Mouse (Mus musculus) heart, postnatal 0 days (tissue): Measurements from ENCODE around the gene Peak1. TPM values are rescaled to one million over a fixed set of nuclear protein-coding genes. Genes with fewer than 3 reads are reported as not detected.
A peak's percentile ranks its signal among the peaks of the same experiment; 100 is the strongest.

Experiments
- ATAC-seq: fragments of 200-750 bp; cut with Nextera tagmentation; 2 replicates; pipeline ENCODE4 v1.8.0; 2017; ENCODE audit warnings: low read depth, moderate number of reproducible peaks, moderate library complexity; ENCODE audit not compliant: insufficient read depth
- DNase-seq: peaks from one replicate; pipeline ENCODE4 v3.0.0-alpha.2; 2016; ENCODE audit warnings: low spot score
- H3K27ac ChIP-seq: fragments of 300-500 bp; sonication (generic); 2 replicates; pipeline ENCODE4 v1.5.1; 2014; ENCODE audit warnings: low read depth, mild to moderate bottlenecking
- H3K27me3 ChIP-seq: fragments of 300-500 bp; sonication (generic); 2 replicates; pipeline ENCODE4 v1.6.1; 2014; ENCODE audit warnings: low read length, mixed read lengths; ENCODE audit not compliant: control insufficient read depth, insufficient read depth
- H3K36me3 ChIP-seq: fragments of 300-500 bp; sonication (generic); replicated peaks from 2 replicates; pipeline ENCODE4 v1.6.1; 2014; ENCODE audit warnings: low read length, mixed read lengths; ENCODE audit not compliant: control insufficient read depth, insufficient read depth
- H3K4me1 ChIP-seq: fragments of 300-500 bp; sonication (generic); 2 replicates; pipeline ENCODE4 v1.6.1; 2014; ENCODE audit warnings: antibody characterized with exemption; ENCODE audit not compliant: control insufficient read depth, insufficient read depth
- H3K4me2 ChIP-seq: fragments of 300-500 bp; sonication (generic); 2 replicates; pipeline ENCODE4 v1.6.1; 2014; ENCODE audit warnings: low read depth, mild to moderate bottlenecking, low read length, moderate library complexity
- H3K4me3 ChIP-seq: fragments of 300-500 bp; sonication (generic); 2 replicates; pipeline ENCODE4 v1.5.1; 2014; ENCODE audit warnings: low read depth, low read length
- H3K9ac ChIP-seq: fragments of 300-500 bp; sonication (generic); replicated peaks from 2 replicates; pipeline ENCODE4 v1.6.1; 2014; ENCODE audit warnings: low read depth, low read length, mixed read lengths
- H3K9me3 ChIP-seq: fragments of 300-500 bp; sonication (generic); replicated peaks from 2 replicates; pipeline ENCODE4 v1.6.1; 2016; ENCODE audit warnings: low read length; ENCODE audit not compliant: control insufficient read depth
- CTCF ChIP-seq: IDR thresholded peaks from 2 replicates; pipeline ENCODE4 v1.5.1; 2016; ENCODE audit warnings: antibody characterized with exemption, control low read depth, low read depth
- EP300 ChIP-seq: IDR thresholded peaks from 2 replicates; pipeline ENCODE4 v1.6.1; 2016; ENCODE audit warnings: antibody characterized with exemption, low read depth
- WGBS: fragments of 180-500 bp; shearing (Covaris S2); extraction: QIAGEN DNeasy Blood & Tissue Kit; methylation state at CpG from one replicate; pipeline ENCODE4 v1.1.7; 2014; 5-methylcytosine and 5-hydroxymethylcytosine counted together
- polyA plus RNA-seq: library from polyadenylated mRNA; unstranded; fragments of >200 nt; fragmentation: Nextera tagmentation; extraction: Ambion mirVana; gene quantifications from 2 replicates; pipeline ENCODE4 v1.2.1, GENCODE M21; 2015
- total RNA-seq: library from RNA; depleted of rRNA; stranded (reverse); fragments of >200 nt; gene quantifications from 2 replicates; pipeline ENCODE4 v1.2.3, GENCODE M21; 2014; ENCODE audit warnings: low replicate concordance

Peak1 gene
- total and polyA plus RNA-seq, 2 experiments from 2014 or later, result 8.1 to 19.7 TPM

DNA sequence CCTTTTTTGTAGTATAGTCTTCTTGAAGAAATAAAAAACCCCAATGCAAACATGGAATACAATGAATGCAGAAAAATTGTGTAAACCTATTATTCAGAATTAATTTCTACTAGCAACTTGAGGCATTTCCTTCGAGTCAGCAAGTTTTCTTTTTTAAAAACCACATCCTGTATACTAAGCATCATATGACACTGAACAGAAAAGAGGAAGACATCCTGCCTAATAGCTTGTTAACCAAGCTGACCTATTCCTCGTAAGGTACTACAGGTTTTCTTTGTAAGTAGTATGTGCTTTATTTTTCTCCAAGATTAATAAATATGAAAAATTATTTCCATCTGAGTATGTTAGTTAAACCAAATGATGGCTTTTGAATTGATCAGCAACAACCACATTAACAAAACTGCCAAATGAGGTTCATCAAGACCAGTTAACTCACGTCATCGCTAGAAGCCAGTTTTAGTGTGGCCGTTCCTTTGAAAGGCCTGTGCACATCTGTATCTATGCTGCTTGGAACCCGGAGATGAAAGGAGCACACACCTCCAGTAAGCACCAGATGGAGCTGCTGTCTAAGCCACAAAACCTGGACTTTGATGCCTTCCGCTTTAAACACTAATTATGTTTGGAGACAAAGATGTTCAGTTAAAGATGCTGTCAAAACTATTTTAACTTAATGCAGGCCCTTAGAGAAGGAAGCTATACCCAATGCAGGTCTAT is 153.4 kb downstream of the Peak1 start:
- Histone ChIP-seq H3K4me2 (0 out of 2 replicates have a peak overlapping the region, but pooled peaks have one; percentile 8), H3K27me3 (no peaks in the 10 kb centered on the region), H3K27ac (peak overlapping the region; percentile 4; the same call in 1 of the 2 replicates), H3K36me3 (no peaks in the 10 kb centered on the region), H3K4me1 (peaks cover 27% of the 10 kb centered on the region; the same call in 1 of the 2 replicates), H3K9me3 (peaks cover 6% of the 10 kb centered on the region), H3K4me3 (no peak overlapping the region), H3K9ac (no peak overlapping the region)
- peak; percentile 60 for DNase-seq
- 42% methylated on average over 7 of the region's 7 CpGs for WGBS
- peak; percentile 50; the same call in 1 of the 2 replicates for ATAC-seq
- TF ChIP-seq EP300 (no peak), CTCF (peak; percentile 84)

DNA sequence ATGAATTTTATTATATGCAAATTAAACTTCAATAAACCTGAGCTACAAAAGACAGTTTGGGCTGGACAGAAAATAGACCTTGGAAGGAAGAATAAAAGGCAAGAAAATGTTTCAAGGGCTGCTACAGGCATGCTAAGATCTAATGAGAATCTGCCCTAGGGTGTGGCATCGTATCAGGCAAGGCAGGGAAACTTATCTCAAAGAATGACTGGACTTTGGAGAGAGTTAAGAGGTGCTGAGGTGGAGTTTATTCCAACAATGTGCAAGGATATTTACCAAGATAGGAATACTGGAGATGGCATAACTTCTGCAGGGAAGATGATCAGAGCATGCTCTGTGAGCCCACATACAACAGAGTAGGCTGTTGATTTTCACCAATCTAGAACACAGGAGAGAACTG is 154.8 kb downstream of the Peak1 start:
- ATAC-seq, result no peak; the same call in 1 of the 2 replicates
- H3K9ac ChIP-seq, result no peak overlapping the region
- no peak for DNase-seq
- peaks cover 6% of the 10 kb centered on the region for H3K9me3 ChIP-seq
- H3K4me2 ChIP-seq, result no peak overlapping the region
- no peak overlapping the region for H3K4me3 ChIP-seq
- H3K4me1 ChIP-seq, result peaks cover 31% of the 10 kb centered on the region; the same call in 1 of the 2 replicates
- WGBS, result 33% methylated on average over 1 of the region's 1 CpGs
- no peaks in the 10 kb centered on the region for H3K27me3 ChIP-seq
- H3K36me3 ChIP-seq, result peaks cover 9% of the 10 kb centered on the region; the same call in 1 of the 2 replicates
- no peak for TF ChIP-seq EP300
- TF ChIP-seq CTCF, result no peak
- no peak overlapping the region for H3K27ac ChIP-seq

DNA sequence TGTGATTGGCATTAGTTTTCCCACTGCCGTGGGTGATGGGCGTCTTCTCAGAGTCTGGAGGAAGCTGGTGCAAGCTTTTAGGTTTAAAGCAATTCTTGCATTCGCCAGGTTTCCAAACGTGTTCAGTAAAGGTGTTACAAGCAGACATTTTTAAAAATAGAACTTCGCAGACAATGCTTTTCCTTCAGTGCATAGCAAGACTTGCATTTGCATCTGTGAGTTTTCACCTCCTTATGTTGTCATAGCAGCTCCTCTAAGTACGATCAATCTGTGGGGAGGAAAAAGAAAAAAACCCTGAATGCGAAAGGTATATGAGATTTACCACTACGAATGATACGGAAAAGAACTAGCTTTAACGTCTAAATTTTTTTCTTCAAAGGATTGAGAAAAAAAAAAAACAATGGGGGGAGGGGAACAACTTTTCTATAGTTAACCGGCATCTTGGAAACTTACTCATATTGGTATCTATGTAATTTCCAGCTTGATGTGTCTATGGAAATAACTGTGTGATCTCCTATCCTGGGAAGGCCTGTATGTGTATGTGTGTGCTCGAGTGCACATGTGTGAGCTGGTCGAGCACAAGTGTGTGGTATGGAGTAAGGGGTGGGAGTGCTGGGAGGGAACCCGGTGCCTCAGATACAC is 157.3 kb downstream of the Peak1 start:
- no peak overlapping the region for H3K4me3 ChIP-seq
- H3K27me3 ChIP-seq, result no peaks in the 10 kb centered on the region
- peak overlapping the region; percentile 75; the same call in 1 of the 2 replicates for H3K27ac ChIP-seq
- no peak for ATAC-seq
- peaks cover 6% of the 10 kb centered on the region for H3K9me3 ChIP-seq
- peak overlapping the region; percentile 36; the same call in 1 of the 2 replicates for H3K4me2 ChIP-seq
- no peak for DNase-seq
- H3K4me1 ChIP-seq, result peaks cover 18% of the 10 kb centered on the region; the same call in 1 of the 2 replicates
- no peak overlapping the region for H3K9ac ChIP-seq
- 75% methylated on average over 14 of the region's 14 CpGs for WGBS
- TF ChIP-seq CTCF (no peak), EP300 (0 out of 2 replicates have a peak, but pooled peaks have one; percentile 5)
- H3K36me3 ChIP-seq, result peaks cover 10% of the 10 kb centered on the region; the same call in 1 of the 2 replicates

DNA sequence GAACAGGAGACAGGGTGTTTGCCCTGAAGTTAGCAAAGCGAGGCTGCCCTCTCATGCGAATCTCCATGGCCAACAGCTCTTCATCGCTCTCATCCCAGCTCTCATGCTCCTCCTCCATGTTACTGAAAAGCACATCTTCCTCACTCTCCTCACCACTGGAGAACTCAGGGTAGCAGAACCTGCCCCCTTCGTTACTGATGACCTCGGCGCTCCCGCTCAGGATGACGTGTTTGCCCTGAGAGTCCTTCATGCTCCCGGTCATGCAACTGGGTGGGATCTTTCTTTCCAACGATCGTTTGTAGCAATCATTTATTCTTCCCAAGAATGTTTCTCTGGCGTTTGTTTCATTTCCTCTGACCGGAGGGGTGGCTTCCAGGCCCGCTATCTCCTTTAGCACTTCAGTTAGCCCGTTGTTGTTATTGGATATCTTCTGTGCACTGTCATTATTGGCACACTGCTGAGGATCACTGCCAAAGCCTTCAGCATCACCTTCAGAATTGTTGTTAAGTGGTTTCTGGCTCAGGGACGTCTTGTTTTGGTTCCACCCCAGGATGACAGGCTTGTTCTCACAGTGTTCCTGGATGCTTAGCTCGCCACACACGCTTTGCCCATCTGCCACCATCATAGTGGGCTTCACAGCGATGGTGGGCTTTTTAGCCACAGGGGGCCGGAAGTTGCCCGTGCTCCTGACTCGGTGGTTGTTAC is 157.9 kb downstream of the Peak1 start:
- H3K36me3 ChIP-seq, result peaks cover 10% of the 10 kb centered on the region; the same call in 1 of the 2 replicates
- DNase-seq (peak; percentile 87), ATAC-seq (peak; percentile 85)
- peak overlapping the region; percentile 75 for H3K27ac ChIP-seq
- peak; percentile 53; the same call in 1 of the 2 replicates for TF ChIP-seq EP300
- no peak for TF ChIP-seq CTCF
- 0 out of 2 replicates have a peak, but pooled peaks cover 11% of the 10 kb centered on the region for H3K4me1 ChIP-seq
- no peaks in the 10 kb centered on the region for H3K27me3 ChIP-seq
- peaks cover 6% of the 10 kb centered on the region for H3K9me3 ChIP-seq
- H3K4me3 ChIP-seq, result peak overlapping the region; percentile 3; the same call in 1 of the 2 replicates
- peak overlapping the region; percentile 36 for H3K4me2 ChIP-seq
- 37% methylated on average over 22 of the region's 22 CpGs for WGBS
- no peak overlapping the region for H3K9ac ChIP-seq

DNA sequence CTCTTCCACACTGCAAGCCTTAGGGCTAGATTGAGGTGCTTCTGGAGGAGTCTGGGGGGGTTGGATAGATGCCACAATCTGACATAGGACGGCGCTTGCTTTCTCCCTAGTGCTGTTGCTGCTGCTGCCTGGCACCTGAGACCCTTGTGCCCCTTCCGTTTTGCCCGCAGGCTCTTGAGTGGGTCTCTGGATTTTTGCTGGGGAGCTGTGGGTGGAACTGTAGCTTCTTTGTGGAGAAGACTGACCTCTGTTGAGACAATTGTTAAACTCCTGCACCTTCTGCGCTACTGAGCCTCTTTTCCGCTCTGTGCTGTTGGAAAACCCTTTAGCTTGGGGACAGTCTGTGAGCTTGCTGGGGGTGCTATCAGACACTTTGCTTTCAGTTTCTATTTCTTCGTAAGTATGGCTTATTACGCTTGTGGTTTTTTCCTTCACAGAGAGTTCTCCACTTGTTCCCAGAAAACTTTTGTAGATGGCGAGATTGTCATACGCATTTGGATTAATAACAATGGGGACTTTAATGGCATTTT is 159.5 kb downstream of the Peak1 start:
- ATAC-seq (no peak), DNase-seq (no peak)
- Histone ChIP-seq H3K27ac (no peak overlapping the region), H3K4me2 (peak overlapping the region; percentile 8; the same call in 1 of the 2 replicates), H3K36me3 (peaks cover 10% of the 10 kb centered on the region; the same call in 1 of the 2 replicates), H3K27me3 (no peaks in the 10 kb centered on the region), H3K9me3 (peaks cover 6% of the 10 kb centered on the region), H3K9ac (no peak overlapping the region), H3K4me1 (0 out of 2 replicates have a peak, but pooled peaks cover 8% of the 10 kb centered on the region), H3K4me3 (no peak overlapping the region)
- TF ChIP-seq CTCF, result no peak
- no peak for TF ChIP-seq EP300
- WGBS, result 90% methylated on average over 10 of the region's 10 CpGs
